Mouse (Mus musculus) frontal cortex, postnatal 14 days (tissue): ENCODE measurements around the gene Olfr582.

Experiments used
- DNase-seq, 2 experiments: peaks; one replicate each; pipeline ENCODE4 v3.0.0; 2022; ENCODE audit warnings: low spot score in 2 of 2

Olfr582 gene

GRCm38 (mm10) chr7:103037724-103038123 lies at the start of gene Olfr582:
TSS of gene Olfr582 (plus strand) at chr7:103038024.
- no peak for DNase-seq

- no peak for DNase-seq
These were observed 48.6 kb upstream of the Olfr582 start, which contains the start of gene Olfr578 for GRCm38 (mm10) chr7:102989224-102989623. TSS of gene Olfr578 (minus strand) at chr7:102989324.

GRCm38 (mm10) chr7:103051000-103051399 lies 13.2 kb downstream of the Olfr582 start, which contains the start of gene Olfr583:
TSS of gene Olfr583 (plus strand) at chr7:103051300.
- DNase-seq: no peak

- DNase-seq: no peak
These were observed 43.8 kb downstream of the Olfr582 start, which contains the start of gene Olfr584 for GRCm38 (mm10) chr7:103081585-103081984. TSS of gene Olfr584 (plus strand) at chr7:103081885.
